Mouse (Mus musculus) kidney, postnatal 4 days (tissue): ENCODE measurements around the gene Clec3a.
A peak's percentile ranks its signal among the peaks of the same experiment; 100 is the strongest.

Experiments used
- DNase-seq, 2 experiments: peaks; one replicate each; pipeline ENCODE4 v3.0.0; 2021; ENCODE audit warnings: mixed read lengths in 2 of 2

Clec3a gene

GRCm38 (mm10) chr8:114417786-114418185 lies at the start of gene Clec3a:
Clec3a (plus strand) TSS chr8:114418086.
- DNase-seq: no peak

- DNase-seq: peak; percentile 88 to 89
Measured at GRCm38 (mm10) chr8:114369038-114369976, 48.6 kb upstream of the Clec3a start.

GRCm38 (mm10) chr8:114374390-114374789 lies 43.5 kb upstream of the Clec3a start:
- DNase-seq: no peak

GRCm38 (mm10) chr8:114384189-114384588 lies 33.7 kb upstream of the Clec3a start:
- DNase-seq: no peak

GRCm38 (mm10) chr8:114387494-114387893 lies 30.4 kb upstream of the Clec3a start:
- no peak for DNase-seq

- DNase-seq: no peak
Measured at GRCm38 (mm10) chr8:114390465-114391254, 27.2 kb upstream of the Clec3a start.

GRCm38 (mm10) chr8:114398326-114398725 lies 19.6 kb upstream of the Clec3a start:
- DNase-seq: no peak

- no peak for DNase-seq
Measured at GRCm38 (mm10) chr8:114399273-114399672, 18.6 kb upstream of the Clec3a start.

- DNase-seq: no peak
Measured at GRCm38 (mm10) chr8:114401679-114402078, 16.2 kb upstream of the Clec3a start.

GRCm38 (mm10) chr8:114411421-114411820 lies 6.5 kb upstream of the Clec3a start:
- no peak for DNase-seq

GRCm38 (mm10) chr8:114418486-114418885 lies 600 bp downstream of the Clec3a start:
- no peak for DNase-seq

- no peak for DNase-seq
Measured at GRCm38 (mm10) chr8:114418904-114419303, 1.0 kb downstream of the Clec3a start.

GRCm38 (mm10) chr8:114421544-114421943 lies 3.7 kb downstream of the Clec3a start:
- DNase-seq: no peak

- DNase-seq: peak; percentile 78
Measured at GRCm38 (mm10) chr8:114438236-114438635, 20.4 kb downstream of the Clec3a start.

- DNase-seq: peak; percentile 99
Measured at GRCm38 (mm10) chr8:114439334-114440204, 21.7 kb downstream of the Clec3a start, which contains the start of gene Wwox. Wwox (plus strand) TSS chr8:114439655.

- no peak for DNase-seq
Measured at GRCm38 (mm10) chr8:114440205-114440589, 22.3 kb downstream of the Clec3a start.

- peak; percentile 51 to 63 for DNase-seq
Measured at GRCm38 (mm10) chr8:114441616-114442015, 23.7 kb downstream of the Clec3a start.

GRCm38 (mm10) chr8:114446884-114447283 lies 29.0 kb downstream of the Clec3a start:
- DNase-seq: no peak

GRCm38 (mm10) chr8:114452278-114452677 lies 34.4 kb downstream of the Clec3a start:
- no peak for DNase-seq

GRCm38 (mm10) chr8:114452781-114453221 lies 34.9 kb downstream of the Clec3a start:
- peak; percentile 74 to 77 for DNase-seq

- DNase-seq: no peak
Measured at GRCm38 (mm10) chr8:114455302-114455701, 37.4 kb downstream of the Clec3a start.

- no peak for DNase-seq
Measured at GRCm38 (mm10) chr8:114455953-114456352, 38.1 kb downstream of the Clec3a start.
